Mouse (Mus musculus) erythroid progenitor cell, adult 5-6 weeks (primary cell): ENCODE results near the gene Cntd1. TPM values are rescaled to one million over a fixed set of nuclear protein-coding genes. Genes with fewer than 3 reads are reported as not detected.
"Not testable (repeated sequence)": the region's sequence is repeated elsewhere in the genome, so short reads cannot be mapped to it uniquely, and the experiment has no call there.

ENCODE experiments used
- ATAC-seq: replicated peaks from 2 replicates; pipeline ENCODE4 v1.8.0; 2016; ENCODE audit warnings: moderate number of reproducible peaks, mild to moderate bottlenecking, moderate TSS enrichment, inconsistent platforms; ENCODE audit not compliant: poor library complexity, low FRiP score, severe bottlenecking
- total RNA-seq, 2 experiments: library from RNA; stranded (forward) in 1 of 2; stranded (reverse) in 1 of 2; fragments of 150-400 nt in 1 of 2; fragments of 186-747, 209-891 nt in 1 of 2; gene quantifications; 2 replicates each; pipeline versions ENCODE4 v1.2.3 to v1.2.4; 2015 to 2017; ENCODE audit warnings: low replicate concordance in 2 of 2

Gene Cntd1
- total RNA-seq, 2 experiments from 2014 or later = 10.1 to 11.1 TPM

DNA sequence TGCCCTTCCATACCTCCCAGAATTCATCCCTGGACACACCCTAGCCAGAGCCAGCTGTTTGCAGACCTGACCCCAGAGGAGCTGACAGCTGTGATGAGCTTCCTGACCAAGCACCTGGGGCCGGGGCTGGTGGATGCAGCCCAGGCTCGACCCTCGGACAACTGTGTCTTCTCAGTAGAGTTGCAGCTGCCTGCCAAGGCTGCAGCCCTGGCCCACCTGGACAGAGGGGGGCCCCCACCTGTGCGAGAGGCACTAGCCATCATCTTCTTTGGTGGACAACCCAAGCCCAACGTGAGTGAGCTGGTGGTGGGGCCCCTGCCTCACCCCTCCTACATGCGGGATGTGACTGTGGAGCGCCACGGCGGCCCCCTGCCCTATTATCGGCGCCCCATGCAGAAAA is 46.4 kb downstream of the Cntd1 start:
- not testable (repeated sequence) for ATAC-seq

DNA sequence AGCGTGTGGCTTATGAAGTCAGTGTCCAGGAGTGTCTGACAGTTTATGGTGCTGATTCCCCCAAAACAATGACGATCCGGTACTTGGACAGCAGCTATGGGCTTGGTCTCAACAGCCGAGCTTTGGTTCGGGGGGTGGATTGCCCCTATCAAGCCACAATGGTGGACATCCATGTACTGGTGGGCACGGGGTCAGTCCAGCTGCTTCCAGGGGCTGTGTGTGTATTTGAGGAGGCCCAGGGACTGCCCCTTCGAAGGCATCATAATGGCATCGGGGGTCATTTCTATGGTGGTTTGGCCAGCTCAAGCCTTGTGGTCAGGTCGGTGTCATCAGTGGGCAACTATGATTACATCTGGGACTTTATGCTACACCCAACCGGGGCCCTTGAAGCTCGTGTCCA is 47.3 kb downstream of the Cntd1 start:
- ATAC-seq = no peak

DNA sequence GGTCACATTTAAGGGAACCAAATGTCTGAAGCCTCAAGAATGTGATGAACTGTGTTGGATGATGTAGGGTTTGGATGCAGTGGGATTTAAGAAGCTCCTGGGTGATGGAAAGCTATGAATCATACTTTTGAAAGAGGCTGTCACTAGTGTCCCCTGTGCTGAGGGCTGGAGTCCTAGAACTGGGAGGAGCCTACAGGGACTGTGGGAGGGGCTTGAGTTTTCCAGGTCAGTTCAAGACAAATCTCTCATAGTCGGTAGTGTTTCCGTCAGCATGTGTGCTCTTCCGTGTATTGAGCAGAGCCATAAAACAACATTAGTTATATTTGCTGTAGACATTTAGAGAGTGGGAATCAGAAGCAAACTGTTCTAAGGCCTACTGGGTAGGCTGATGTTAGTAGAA is 48.5 kb downstream of the Cntd1 start:
- no peak for ATAC-seq

DNA sequence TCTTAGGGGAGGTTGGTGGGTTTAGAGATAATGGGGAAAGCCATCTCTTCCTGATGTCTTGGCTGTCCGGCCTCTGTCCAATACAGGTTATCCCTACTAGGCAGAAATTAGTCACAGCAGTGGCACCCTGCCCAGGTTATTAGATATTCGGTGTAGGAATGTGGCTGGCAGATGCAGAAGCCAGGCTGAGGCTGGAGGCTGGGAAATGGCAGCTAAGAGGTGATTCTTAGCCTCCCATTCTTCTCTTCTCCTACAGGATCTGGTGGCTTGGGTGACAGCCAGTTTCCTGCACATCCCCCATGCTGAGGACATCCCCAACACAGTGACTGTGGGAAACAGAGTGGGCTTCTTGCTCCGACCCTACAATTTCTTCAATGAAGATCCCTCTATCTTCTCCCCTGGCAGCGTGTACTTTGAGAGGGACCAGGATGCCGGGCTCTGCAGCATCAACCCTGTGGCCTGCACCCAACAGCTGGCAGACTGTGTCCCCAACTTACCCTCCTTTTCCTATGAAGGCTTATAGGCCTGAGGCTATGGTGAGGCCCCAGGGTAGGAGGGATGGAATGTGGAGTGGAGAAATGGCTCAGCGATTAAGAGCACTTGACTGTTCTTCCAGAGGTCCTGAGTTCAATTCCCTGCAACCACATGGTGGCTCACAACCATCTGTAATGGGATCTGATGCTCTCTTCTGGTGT is 50.3 kb downstream of the Cntd1 start:
- no peak for ATAC-seq

DNA sequence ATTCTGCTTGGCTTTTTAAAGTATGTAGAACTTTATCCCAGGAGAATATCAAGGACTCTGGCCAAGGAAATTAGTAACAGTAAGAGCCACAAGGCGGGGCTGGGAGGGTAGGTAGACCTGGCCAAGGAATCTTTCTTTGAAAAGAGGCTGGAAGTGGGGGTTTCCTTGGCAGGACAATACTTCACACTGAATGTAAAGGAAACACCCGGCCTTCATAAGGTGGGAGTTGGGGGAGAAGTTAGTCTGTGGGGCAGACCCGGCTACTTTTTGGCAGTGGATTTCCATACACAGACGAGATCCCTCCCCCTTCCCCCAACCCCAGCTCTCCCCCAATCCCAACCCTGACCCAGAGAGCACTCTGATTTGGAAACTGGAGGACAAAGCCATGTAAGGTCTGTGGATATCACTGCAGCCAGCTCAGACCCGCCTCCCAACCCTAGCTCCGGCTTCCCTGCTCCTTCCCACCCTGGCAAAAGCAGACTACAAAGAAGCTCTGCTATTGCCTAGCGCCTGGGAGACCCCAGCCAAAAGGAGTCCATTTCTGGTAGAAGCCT is 51.6 kb downstream of the Cntd1 start, which contains the start of gene Aoc3:
TSS of gene Aoc3 (plus strand) at position 235 of the 554 bp plus-strand sequence.
- ATAC-seq = no peak

DNA sequence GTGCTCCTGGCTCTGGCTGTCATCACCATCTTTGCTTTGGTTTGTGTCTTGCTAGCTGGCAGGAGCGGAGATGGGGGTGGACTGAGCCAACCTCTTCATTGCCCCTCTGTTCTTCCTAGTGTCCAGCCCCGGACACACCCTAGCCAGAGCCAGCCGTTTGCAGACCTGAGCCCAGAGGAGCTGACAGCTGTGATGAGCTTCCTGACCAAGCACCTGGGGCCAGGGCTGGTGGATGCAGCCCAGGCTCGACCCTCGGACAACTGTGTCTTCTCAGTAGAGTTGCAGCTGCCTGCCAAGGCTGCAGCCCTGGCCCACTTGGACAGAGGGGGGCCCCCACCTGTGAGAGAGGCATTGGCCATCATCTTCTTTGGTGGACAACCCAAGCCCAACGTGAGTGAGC is 52.1 kb downstream of the Cntd1 start:
- ATAC-seq = not testable (repeated sequence)

DNA sequence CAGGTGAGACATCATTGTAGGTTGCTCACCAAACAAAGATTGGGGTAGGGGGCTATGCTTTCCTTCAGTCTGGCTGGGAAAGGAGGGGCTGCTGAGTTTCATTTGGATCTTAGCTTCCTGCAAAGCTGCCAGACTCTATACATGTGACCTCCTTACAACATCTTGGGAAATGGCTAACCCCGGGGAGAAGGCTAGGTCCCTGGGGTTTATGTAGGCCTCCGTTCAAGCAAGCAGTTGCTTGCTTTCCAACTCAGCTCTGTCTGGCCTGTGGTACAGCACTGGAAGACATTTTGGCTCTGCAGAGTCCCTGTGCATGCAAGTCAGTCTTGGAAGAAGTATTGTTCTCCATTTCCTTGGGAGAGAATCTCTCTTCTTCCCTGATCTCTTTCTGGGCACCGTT is 53.7 kb downstream of the Cntd1 start:
- no peak for ATAC-seq

DNA sequence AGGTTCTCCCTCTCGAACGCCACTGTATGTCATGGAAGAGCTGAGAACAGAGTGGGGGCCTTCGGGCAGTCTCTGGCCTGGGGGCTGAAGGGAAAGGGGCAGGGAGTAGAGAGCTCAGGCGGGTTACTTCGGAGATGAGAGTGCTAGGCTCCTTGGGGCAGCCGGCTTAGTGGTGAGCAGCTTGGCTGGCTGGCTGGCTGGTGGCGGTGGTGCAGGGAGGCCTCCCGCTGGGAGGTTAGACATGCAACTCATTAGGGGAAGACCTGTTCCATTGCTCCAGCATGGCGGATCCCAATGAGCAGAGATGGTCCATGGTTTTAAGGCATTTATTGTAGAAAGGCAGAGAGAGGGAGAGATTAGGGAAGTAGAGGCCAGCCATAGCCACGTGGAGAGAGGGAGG is 55.2 kb downstream of the Cntd1 start:
- no peak for ATAC-seq

- no peak for ATAC-seq
Observed at GRCm38 (mm10) chr11:101334516-101334915, 55.7 kb downstream of the Cntd1 start.

GRCm38 (mm10) chr11:101335685-101336084 is 56.9 kb downstream of the Cntd1 start:
- ATAC-seq = no peak

DNA sequence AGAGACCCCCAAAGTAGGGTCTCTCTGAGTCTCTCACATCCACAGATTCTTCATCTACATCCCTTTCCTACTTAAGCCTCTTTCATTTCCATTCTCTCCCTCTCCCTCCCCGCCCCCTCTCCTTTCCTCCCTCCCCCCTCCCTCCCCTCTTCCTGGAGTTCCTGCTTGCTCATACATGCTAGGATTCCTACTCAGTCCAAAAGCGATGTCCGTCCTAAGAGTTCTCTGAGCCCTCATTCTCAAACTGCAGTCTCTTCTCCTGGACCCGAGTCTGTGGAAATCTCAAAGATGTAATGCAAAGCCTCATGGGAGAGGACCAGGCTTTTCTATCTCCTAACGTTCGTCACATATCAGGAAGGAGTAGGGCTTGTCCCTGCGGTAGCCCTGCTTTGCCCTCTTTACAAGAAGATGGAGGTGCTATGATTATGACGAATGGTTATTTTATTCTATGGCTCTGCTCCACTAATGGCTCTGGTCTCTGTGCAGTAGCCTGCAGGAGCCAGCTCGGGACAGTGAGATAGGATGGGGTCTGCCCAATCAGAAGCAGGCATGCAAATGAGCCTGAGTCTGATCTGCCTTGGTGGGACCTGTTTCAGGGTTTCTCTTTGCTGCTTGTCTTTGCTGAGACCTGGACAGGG is 59.4 kb downstream of the Cntd1 start:
- ATAC-seq = peak; percentile 86

Other genes starting within 250 kb of the Cntd1 start
- 2.2 and 3.8 TPM in 2 replicates for gene Naglu, start 209.0 kb upstream of the Cntd1 start, total RNA-seq (2015; ENCODE audit: low replicate concordance)
- gene Naglu, start 209.0 kb upstream of the Cntd1 start, total RNA-seq (2017; ENCODE audit: low replicate concordance) = 4.5 and 9.9 TPM in 2 replicates
- 2.2 TPM in 1 of 2 replicates, not detected in the other for gene Hsd17b1, start 200.6 kb upstream of the Cntd1 start, total RNA-seq (2015; ENCODE audit: low replicate concordance)
- 0.26 TPM in 1 of 2 replicates, not detected in the other for gene Hsd17b1, start 200.6 kb upstream of the Cntd1 start, total RNA-seq (2017; ENCODE audit: low replicate concordance)
- 2.5 and 3.8 TPM in 2 replicates for gene Coasy, start 196.4 kb upstream of the Cntd1 start, total RNA-seq (2015; ENCODE audit: low replicate concordance)
- gene Coasy, start 196.4 kb upstream of the Cntd1 start, total RNA-seq (2017; ENCODE audit: low replicate concordance) = 1.7 and 6.8 TPM in 2 replicates
- gene Mlx, start 191.7 kb upstream of the Cntd1 start, total RNA-seq (2015; ENCODE audit: low replicate concordance) = 36.0 and 43.6 TPM in 2 replicates
- gene Mlx, start 191.7 kb upstream of the Cntd1 start, total RNA-seq (2017; ENCODE audit: low replicate concordance) = 16.8 and 26.4 TPM in 2 replicates
- gene Psmc3ip, start 183.6 kb upstream of the Cntd1 start, total RNA-seq (2015; ENCODE audit: low replicate concordance) = 5.9 and 7.9 TPM in 2 replicates
- gene Psmc3ip, start 183.6 kb upstream of the Cntd1 start, total RNA-seq (2017; ENCODE audit: low replicate concordance) = 13.2 and 29.0 TPM in 2 replicates
- gene Retreg3, start 159.1 kb upstream of the Cntd1 start, total RNA-seq (2015; ENCODE audit: low replicate concordance) = 24.5 and 25.6 TPM in 2 replicates
- 38.7 and 57.9 TPM in 2 replicates for gene Retreg3, start 159.1 kb upstream of the Cntd1 start, total RNA-seq (2017; ENCODE audit: low replicate concordance)
- gene Tubg1, start 159.1 kb upstream of the Cntd1 start, total RNA-seq (2015; ENCODE audit: low replicate concordance) = 29.3 and 38.2 TPM in 2 replicates
- gene Tubg1, start 159.1 kb upstream of the Cntd1 start, total RNA-seq (2017; ENCODE audit: low replicate concordance) = 30.8 and 40.7 TPM in 2 replicates
- not detected in 2 replicates for gene Tubg2, start 123.1 kb upstream of the Cntd1 start, total RNA-seq (2015; ENCODE audit: low replicate concordance)
- not detected in 2 replicates for gene Tubg2, start 123.1 kb upstream of the Cntd1 start, total RNA-seq (2017; ENCODE audit: low replicate concordance)
- gene Cntnap1, start 108.5 kb upstream of the Cntd1 start, total RNA-seq (2015; ENCODE audit: low replicate concordance) = not detected in 2 replicates
- gene Cntnap1, start 108.5 kb upstream of the Cntd1 start, total RNA-seq (2017; ENCODE audit: low replicate concordance) = not detected in 2 replicates
- gene Plekhh3, start 107.7 kb upstream of the Cntd1 start, total RNA-seq (2015; ENCODE audit: low replicate concordance) = not detected in 2 replicates
- gene Plekhh3, start 107.7 kb upstream of the Cntd1 start, total RNA-seq (2017; ENCODE audit: low replicate concordance) = not detected in 2 replicates
- not detected in 2 replicates for gene Ccr10, start 103.6 kb upstream of the Cntd1 start, total RNA-seq (2015; ENCODE audit: low replicate concordance)
- not detected in 2 replicates for gene Ccr10, start 103.6 kb upstream of the Cntd1 start, total RNA-seq (2017; ENCODE audit: low replicate concordance)
- 32.3 and 58.4 TPM in 2 replicates for gene Ezh1, start 52.5 kb upstream of the Cntd1 start, total RNA-seq (2015; ENCODE audit: low replicate concordance)
- 43.8 and 53.9 TPM in 2 replicates for gene Ezh1, start 52.5 kb upstream of the Cntd1 start, total RNA-seq (2017; ENCODE audit: low replicate concordance)
- gene Ramp2, start 33.0 kb upstream of the Cntd1 start, total RNA-seq (2015; ENCODE audit: low replicate concordance) = not detected in 2 replicates
- not detected in 2 replicates for gene Ramp2, start 33.0 kb upstream of the Cntd1 start, total RNA-seq (2017; ENCODE audit: low replicate concordance)
- gene Vps25, start 25.3 kb upstream of the Cntd1 start, total RNA-seq (2015; ENCODE audit: low replicate concordance) = 133 and 142 TPM in 2 replicates
- 27.3 and 31.7 TPM in 2 replicates for gene Vps25, start 25.3 kb upstream of the Cntd1 start, total RNA-seq (2017; ENCODE audit: low replicate concordance)
- 0.72 and 5.9 TPM in 2 replicates for gene Wnk4, start 18.4 kb upstream of the Cntd1 start, total RNA-seq (2015; ENCODE audit: low replicate concordance)
- gene Wnk4, start 18.4 kb upstream of the Cntd1 start, total RNA-seq (2017; ENCODE audit: low replicate concordance) = 2.8 and 3.1 TPM in 2 replicates
- 19.8 and 33.1 TPM in 2 replicates for gene Coa3, start 102 bp downstream of the Cntd1 start, total RNA-seq (2015; ENCODE audit: low replicate concordance)
- 5.3 and 16.2 TPM in 2 replicates for gene Coa3, start 102 bp downstream of the Cntd1 start, total RNA-seq (2017; ENCODE audit: low replicate concordance)
- 71.4 and 72.5 TPM in 2 replicates for gene Becn1, start 23.3 kb downstream of the Cntd1 start, total RNA-seq (2015; ENCODE audit: low replicate concordance)
- 273 TPM in 2 replicates for gene Becn1, start 23.3 kb downstream of the Cntd1 start, total RNA-seq (2017; ENCODE audit: low replicate concordance)
- 425 and 456 TPM in 2 replicates for gene Psme3, start 37.2 kb downstream of the Cntd1 start, total RNA-seq (2015; ENCODE audit: low replicate concordance)
- gene Psme3, start 37.2 kb downstream of the Cntd1 start, total RNA-seq (2017; ENCODE audit: low replicate concordance) = 261 and 313 TPM in 2 replicates
- gene Aoc2, start 46.1 kb downstream of the Cntd1 start, total RNA-seq (2015; ENCODE audit: low replicate concordance) = 25.2 and 38.6 TPM in 2 replicates
- gene Aoc2, start 46.1 kb downstream of the Cntd1 start, total RNA-seq (2017; ENCODE audit: low replicate concordance) = 12.8 and 18.9 TPM in 2 replicates
- gene Aoc3, start 51.6 kb downstream of the Cntd1 start, total RNA-seq (2015; ENCODE audit: low replicate concordance) = 2.5 TPM in 1 of 2 replicates, not detected in the other
- 0.51 TPM in 1 of 2 replicates, not detected in the other for gene Aoc3, start 51.6 kb downstream of the Cntd1 start, total RNA-seq (2017; ENCODE audit: low replicate concordance)
- gene G6pc, start 88.5 kb downstream of the Cntd1 start, total RNA-seq (2015; ENCODE audit: low replicate concordance) = not detected in 2 replicates
- gene G6pc, start 88.5 kb downstream of the Cntd1 start, total RNA-seq (2017; ENCODE audit: low replicate concordance) = not detected in 2 replicates
- gene Aarsd1, start 138.6 kb downstream of the Cntd1 start, total RNA-seq (2015; ENCODE audit: low replicate concordance) = 2.1 and 20.9 TPM in 2 replicates
- gene Aarsd1, start 138.6 kb downstream of the Cntd1 start, total RNA-seq (2017; ENCODE audit: low replicate concordance) = 13.1 and 27.7 TPM in 2 replicates
- 3.2 TPM in 1 of 2 replicates, not detected in the other for gene Gm27029, start 145.8 kb downstream of the Cntd1 start, total RNA-seq (2015; ENCODE audit: low replicate concordance)
- not detected in 2 replicates for gene Gm27029, start 145.8 kb downstream of the Cntd1 start, total RNA-seq (2017; ENCODE audit: low replicate concordance)
- 0.42 and 1.8 TPM in 2 replicates for gene Rundc1, start 146.1 kb downstream of the Cntd1 start, total RNA-seq (2015; ENCODE audit: low replicate concordance)
- 1.8 and 2.6 TPM in 2 replicates for gene Rundc1, start 146.1 kb downstream of the Cntd1 start, total RNA-seq (2017; ENCODE audit: low replicate concordance)
- not detected in 2 replicates for gene Ptges3l, start 146.3 kb downstream of the Cntd1 start, total RNA-seq (2015; ENCODE audit: low replicate concordance)
- not detected in 2 replicates for gene Ptges3l, start 146.3 kb downstream of the Cntd1 start, total RNA-seq (2017; ENCODE audit: low replicate concordance)
- 179 and 183 TPM in 2 replicates for gene Rpl27, start 163.3 kb downstream of the Cntd1 start, total RNA-seq (2015; ENCODE audit: low replicate concordance)
- 266 and 615 TPM in 2 replicates for gene Rpl27, start 163.3 kb downstream of the Cntd1 start, total RNA-seq (2017; ENCODE audit: low replicate concordance)
- 39.8 and 73.2 TPM in 2 replicates for gene Ifi35, start 169.4 kb downstream of the Cntd1 start, total RNA-seq (2015; ENCODE audit: low replicate concordance)
- 43.6 and 47.4 TPM in 2 replicates for gene Ifi35, start 169.4 kb downstream of the Cntd1 start, total RNA-seq (2017; ENCODE audit: low replicate concordance)
- gene Rnd2, start 186.0 kb downstream of the Cntd1 start, total RNA-seq (2015; ENCODE audit: low replicate concordance) = not detected in 2 replicates
- gene Rnd2, start 186.0 kb downstream of the Cntd1 start, total RNA-seq (2017; ENCODE audit: low replicate concordance) = not detected in 2 replicates
- gene Vat1, start 187.2 kb downstream of the Cntd1 start, total RNA-seq (2015; ENCODE audit: low replicate concordance) = 9.0 and 13.4 TPM in 2 replicates
- 4.7 and 6.1 TPM in 2 replicates for gene Vat1, start 187.2 kb downstream of the Cntd1 start, total RNA-seq (2017; ENCODE audit: low replicate concordance)